Mouse (Mus musculus): ENCODE results near the gene Cdc34b. TPM values are rescaled to one million over a fixed set of nuclear protein-coding genes. Genes with fewer than 3 reads are reported as not detected.

Gene Cdc34b
- total RNA-seq, 2 experiments from 2014 or later = not detected

GRCm38 (mm10) chr11:94760799-94761198 lies 19.2 kb downstream of the Cdc34b start:
- no peak for TF ChIP-seq CTCF (conservative IDR thresholded peaks at IDR 0.05)
- no peak for DNase-seq (ENCODE audit: low spot score in 2 of 2)
- Histone ChIP-seq H3K27ac (no peak overlapping the region), H3K4me3 (no peak overlapping the region)

GRCm38 (mm10) chr11:94762281-94762680 lies 20.7 kb downstream of the Cdc34b start:
- H3K4me3 ChIP-seq = no peak overlapping the region
- no peak overlapping the region for H3K27ac ChIP-seq
- no peak for DNase-seq (ENCODE audit: low spot score in 2 of 2)
- TF ChIP-seq CTCF (conservative IDR thresholded peaks at IDR 0.05) = no peak

- no peak for DNase-seq (ENCODE audit: low spot score in 2 of 2)
- no peak overlapping the region for H3K27ac ChIP-seq
- H3K4me3 ChIP-seq = no peak overlapping the region
- peak; percentile 33 for TF ChIP-seq CTCF (conservative IDR thresholded peaks at IDR 0.05)
These were observed 21.2 kb downstream of the Cdc34b start for GRCm38 (mm10) chr11:94762775-94763174.

GRCm38 (mm10) chr11:94767241-94767640 lies 25.7 kb downstream of the Cdc34b start:
- no peak for DNase-seq (ENCODE audit: low spot score in 2 of 2)
- no peak overlapping the region for H3K27ac ChIP-seq
- TF ChIP-seq CTCF (conservative IDR thresholded peaks at IDR 0.05) = no peak
- H3K4me3 ChIP-seq = no peak overlapping the region

GRCm38 (mm10) chr11:94772363-94773055 lies 30.9 kb downstream of the Cdc34b start:
- Histone ChIP-seq H3K4me3 (no peak overlapping the region), H3K27ac (no peak overlapping the region)
- DNase-seq (ENCODE audit: low spot score in 2 of 2) = no peak
- TF ChIP-seq CTCF (conservative IDR thresholded peaks at IDR 0.05) = no peak

- no peak for DNase-seq (ENCODE audit: low spot score in 2 of 2)
- Histone ChIP-seq H3K27ac (no peak overlapping the region), H3K4me3 (no peak overlapping the region)
- peak; percentile 59 for TF ChIP-seq CTCF (conservative IDR thresholded peaks at IDR 0.05)
These were observed 32.3 kb downstream of the Cdc34b start for GRCm38 (mm10) chr11:94773851-94774250.

GRCm38 (mm10) chr11:94774887-94775497 lies 33.4 kb downstream of the Cdc34b start:
- Histone ChIP-seq H3K4me3 (no peak overlapping the region), H3K27ac (no peak overlapping the region)
- TF ChIP-seq CTCF (conservative IDR thresholded peaks at IDR 0.05) = no peak
- DNase-seq (ENCODE audit: low spot score in 2 of 2) = no peak

GRCm38 (mm10) chr11:94782603-94783002 lies 41.0 kb downstream of the Cdc34b start, which contains the start of gene Tmem92:
Gene Tmem92, minus strand, starts transcription at chr11:94782703.
- DNase-seq (ENCODE audit: low spot score in 2 of 2) = no peak
- H3K27ac ChIP-seq = no peak within 1 kb of the TSS
- no peak for TF ChIP-seq CTCF (conservative IDR thresholded peaks at IDR 0.05)
- H3K4me3 ChIP-seq = no peak within 1 kb of the TSS

GRCm38 (mm10) chr11:94785247-94785646 lies 43.7 kb downstream of the Cdc34b start:
- peak; percentile 86 for TF ChIP-seq CTCF (conservative IDR thresholded peaks at IDR 0.05)
- H3K4me3 ChIP-seq = no peak overlapping the region
- DNase-seq (ENCODE audit: low spot score in 2 of 2) = peak; percentile 9 to 65
- no peak overlapping the region for H3K27ac ChIP-seq

- Histone ChIP-seq H3K27ac (no peak overlapping the region), H3K4me3 (no peak overlapping the region)
- DNase-seq (ENCODE audit: low spot score in 2 of 2) = no peak
- TF ChIP-seq CTCF (conservative IDR thresholded peaks at IDR 0.05) = no peak
These were observed 50.1 kb downstream of the Cdc34b start for GRCm38 (mm10) chr11:94791700-94792099.

Other genes with a start within 250 kb of the Cdc34b start
- 1 to 10 TPM; 1.6 TPM for gene Epn3, start 241.8 kb upstream of the Cdc34b start, total RNA-seq (2021)
- 1 to 10 TPM; 2.2 to 4.6 TPM for gene Mycbpap, start 220.0 kb upstream of the Cdc34b start, total RNA-seq (2021)
- gene Rsad1, start 192.5 kb upstream of the Cdc34b start, total RNA-seq (2021) = 10 to 100 TPM in 1 of 2 experiments, 1 to 10 TPM in 1; 9.3 to 11.3 TPM
- under 1 TPM; 0.28 to 0.49 TPM for gene Chad, start 176.7 kb upstream of the Cdc34b start, total RNA-seq (2021)
- 10 to 100 TPM; 18.7 to 19.5 TPM for gene Acsf2, start 139.9 kb upstream of the Cdc34b start, total RNA-seq (2021)
- gene Lrrc59, start 112.0 kb upstream of the Cdc34b start, total RNA-seq (2021) = 10 to 100 TPM; 74.8 to 75.8 TPM
- 10 to 100 TPM; 60.8 to 66.0 TPM for gene Mrpl27, start 88.0 kb upstream of the Cdc34b start, total RNA-seq (2021)
- gene Eme1, start 87.8 kb upstream of the Cdc34b start, total RNA-seq (2021) = under 1 TPM; 0.27 to 0.41 TPM
- gene Xylt2, start 64.3 kb upstream of the Cdc34b start, total RNA-seq (2021) = 10 to 100 TPM; 25.5 to 27.7 TPM
- not detected for gene Gm11541, start 37.3 kb upstream of the Cdc34b start, total RNA-seq (2021)
- not detected for gene Tmem92, start 40.9 kb downstream of the Cdc34b start, total RNA-seq (2021)
- 10 to 100 TPM in 1 of 2 experiments, 1 to 10 TPM in 1; 9.6 to 14.0 TPM for gene Col1a1, start 194.4 kb downstream of the Cdc34b start, total RNA-seq (2021)
- not detected for gene Hils1, start 225.8 kb downstream of the Cdc34b start, total RNA-seq (2021)
- gene Sgca, start 234.5 kb downstream of the Cdc34b start, total RNA-seq (2021) = under 1 TPM in 1 of 2 experiments, not detected in 1; 0.44 TPM
- 100 to 1,000 TPM; 967 to 974 TPM for gene Ppp1r9b, start 249.3 kb downstream of the Cdc34b start, total RNA-seq (2021)